Mouse (Mus musculus) heart, embryonic 14.5 days (tissue): ENCODE measurements around the gene Nifk. TPM values are rescaled to one million over a fixed set of nuclear protein-coding genes. Genes with fewer than 3 reads are reported as not detected.

ENCODE experiments used
- ATAC-seq: fragments of 200-750 bp; cut with Nextera tagmentation; 2 replicates; pipeline ENCODE4 v1.8.0; 2017; ENCODE audit warnings: low read depth, moderate TSS enrichment; ENCODE audit not compliant: insufficient number of reproducible peaks, insufficient read depth, low FRiP score
- H3K27ac ChIP-seq, 2 experiments: fragments of 200-500 bp in 1 of 2; fragments of 300-500 bp in 1 of 2; sonication (generic) in 1 of 2; replicated peaks in 1 of 2; 2 replicates each; pipeline ENCODE4 v1.5.1; 2012 to 2014; ENCODE audit warnings: low read depth in 2 of 2, low read length in 2 of 2, control low read depth in 1 of 2, mild to moderate bottlenecking in 1 of 2, mixed read lengths in 1 of 2; ENCODE audit not compliant: control insufficient read depth in 1 of 2, insufficient read depth in 1 of 2
- H3K27me3 ChIP-seq: fragments of 300-500 bp; sonication (generic); 2 replicates; pipeline ENCODE4 v1.6.1; 2014; ENCODE audit warnings: mild to moderate bottlenecking, low read length, control low read depth; ENCODE audit not compliant: control insufficient read depth, insufficient read depth
- H3K36me3 ChIP-seq: fragments of 300-500 bp; sonication (generic); 2 replicates; pipeline ENCODE4 v1.6.1; 2014; ENCODE audit warnings: mild to moderate bottlenecking, control low read depth, low read length, mixed read lengths; ENCODE audit not compliant: control insufficient read depth, insufficient read depth
- H3K4me1 ChIP-seq, 2 experiments: fragments of 200-500 bp in 1 of 2; fragments of 300-500 bp in 1 of 2; sonication (generic) in 1 of 2; 2 replicates each; pipeline ENCODE4 v1.6.1; 2012 to 2014; ENCODE audit warnings: low read length in 2 of 2, control low read depth in 1 of 2, mixed read lengths in 1 of 2; ENCODE audit not compliant: control insufficient read depth in 2 of 2, insufficient read depth in 2 of 2
- H3K4me2 ChIP-seq: fragments of 300-500 bp; sonication (generic); 2 replicates; pipeline ENCODE4 v1.6.1; 2014; ENCODE audit warnings: mild to moderate bottlenecking, low read length
- H3K4me3 ChIP-seq, 2 experiments: fragments of 200-500 bp in 1 of 2; fragments of 300-500 bp in 1 of 2; sonication (generic) in 1 of 2; 2 replicates each; pipeline ENCODE4 v1.5.1; 2012 to 2014; ENCODE audit warnings: low read length in 2 of 2, mild to moderate bottlenecking in 2 of 2, control low read depth in 1 of 2, low read depth in 1 of 2, moderate library complexity in 1 of 2; ENCODE audit not compliant: control insufficient read depth in 1 of 2, insufficient read depth in 1 of 2
- H3K9ac ChIP-seq: fragments of 300-500 bp; sonication (generic); 2 replicates; pipeline ENCODE4 v1.6.1; 2014; ENCODE audit warnings: mild to moderate bottlenecking, low read length
- H3K9me3 ChIP-seq: fragments of 300-500 bp; sonication (generic); 2 replicates; pipeline ENCODE4 v1.6.1; 2016; ENCODE audit warnings: low read length, control low read depth; ENCODE audit not compliant: control insufficient read depth
- WGBS: fragments of 180-500 bp; shearing (Covaris S2); extraction: QIAGEN DNeasy Blood & Tissue Kit; methylation state at CpG from one replicate; pipeline ENCODE4 v1.1.7; 2014; 5-methylcytosine and 5-hydroxymethylcytosine counted together
- polyA plus RNA-seq: library from polyadenylated mRNA; unstranded; fragments of >200 nt; fragmentation: Nextera tagmentation; extraction: Ambion mirVana; gene quantifications from 2 replicates; pipeline ENCODE4 v1.2.1, GENCODE M21; 2014

The Nifk gene
- polyA plus RNA-seq, 1 experiment from 2014 or later = 42.6 TPM

DNA sequence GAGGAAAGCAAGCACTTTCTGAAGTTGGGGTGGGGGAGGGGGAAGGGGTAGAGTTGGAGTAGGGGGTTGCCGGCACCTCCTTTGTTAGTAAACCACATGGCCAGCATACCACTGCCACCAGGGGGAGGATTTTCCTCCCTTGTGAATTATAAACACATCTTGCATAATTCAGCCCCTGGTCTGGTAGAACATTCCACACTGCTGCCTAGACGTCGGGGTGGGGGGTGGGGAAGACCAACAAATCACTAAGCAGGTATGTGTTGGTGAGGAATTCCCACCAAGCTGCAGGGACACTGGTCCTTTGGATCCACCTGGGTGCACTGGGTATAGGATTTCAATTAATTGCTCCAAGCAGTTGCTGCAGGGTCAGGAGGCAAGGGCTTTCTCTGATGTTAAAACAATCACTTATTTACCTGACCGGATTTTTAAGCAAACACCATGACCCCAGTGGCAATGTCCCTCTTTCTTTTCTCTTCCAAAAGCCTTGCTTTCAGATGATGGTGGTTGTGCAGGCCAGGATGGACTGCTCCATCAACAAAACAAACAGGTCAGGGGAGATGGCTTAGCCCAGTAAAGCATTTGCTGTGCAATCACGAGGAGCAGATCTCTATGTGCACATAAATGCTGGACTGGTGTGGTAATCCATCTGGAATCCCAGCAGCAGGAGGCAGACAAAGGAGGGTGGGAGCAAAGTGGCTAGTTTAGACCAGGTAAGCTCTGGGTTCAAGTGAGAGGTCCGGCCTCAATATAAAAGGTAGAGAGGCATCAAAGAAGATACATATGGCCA is 22.2 kb downstream of the Nifk start:
- Histone ChIP-seq H3K4me2 (no peak overlapping the region), H3K27me3 (no peaks in the 10 kb centered on the region), H3K9ac (no peak overlapping the region), H3K27ac (no peak overlapping the region), H3K4me3 (no peak overlapping the region), H3K9me3 (no peaks in the 10 kb centered on the region), H3K36me3 (no peaks in the 10 kb centered on the region), H3K4me1 (peaks cover 6 to 7% of the 10 kb centered on the region in 2 experiments)
- no peak for ATAC-seq
- 34% methylated on average over 6 of the region's 6 CpGs for WGBS

GRCm38 (mm10) chr1:118349922-118350321 is 28.3 kb downstream of the Nifk start:
- no peak for ATAC-seq
- 74% methylated on average over 3 of the region's 3 CpGs for WGBS
- Histone ChIP-seq H3K36me3 (no peaks in the 10 kb centered on the region), H3K4me1 (no peaks in the 10 kb centered on the region), H3K9ac (no peak overlapping the region), H3K9me3 (no peaks in the 10 kb centered on the region), H3K27ac (no peak overlapping the region), H3K27me3 (no peaks in the 10 kb centered on the region), H3K4me2 (no peak overlapping the region), H3K4me3 (no peak overlapping the region)

GRCm38 (mm10) chr1:118359071-118359761 is 37.6 kb downstream of the Nifk start:
- 31% methylated on average over 6 of the region's 6 CpGs for WGBS
- Histone ChIP-seq H3K4me1 (peaks cover 10 to 12% of the 10 kb centered on the region in 2 experiments; a peak in 3 of 4 replicates), H3K36me3 (no peaks in the 10 kb centered on the region), H3K27me3 (no peaks in the 10 kb centered on the region), H3K9ac (peak overlapping the region; percentile 21; the same call in 1 of the 2 replicates), H3K9me3 (no peaks in the 10 kb centered on the region), H3K4me2 (peak overlapping the region; percentile 39), H3K4me3 (no peak overlapping the region), H3K27ac (peak overlapping the region; percentile 75 to 85)
- ATAC-seq = peak; percentile 77

- no peak overlapping the region for H3K4me3 ChIP-seq
- H3K9ac ChIP-seq = no peak overlapping the region
- no peak overlapping the region for H3K4me2 ChIP-seq
- no peak for ATAC-seq
- H3K27ac ChIP-seq = no peak overlapping the region
- 80% methylated on average over 1 of the region's 1 CpGs for WGBS
- no peaks in the 10 kb centered on the region for H3K27me3 ChIP-seq
- no peaks in the 10 kb centered on the region for H3K9me3 ChIP-seq
- H3K36me3 ChIP-seq = no peaks in the 10 kb centered on the region
- H3K4me1 ChIP-seq = no peaks in the 10 kb centered on the region
Observed at GRCm38 (mm10) chr1:118367970-118368369, 46.3 kb downstream of the Nifk start.

DNA sequence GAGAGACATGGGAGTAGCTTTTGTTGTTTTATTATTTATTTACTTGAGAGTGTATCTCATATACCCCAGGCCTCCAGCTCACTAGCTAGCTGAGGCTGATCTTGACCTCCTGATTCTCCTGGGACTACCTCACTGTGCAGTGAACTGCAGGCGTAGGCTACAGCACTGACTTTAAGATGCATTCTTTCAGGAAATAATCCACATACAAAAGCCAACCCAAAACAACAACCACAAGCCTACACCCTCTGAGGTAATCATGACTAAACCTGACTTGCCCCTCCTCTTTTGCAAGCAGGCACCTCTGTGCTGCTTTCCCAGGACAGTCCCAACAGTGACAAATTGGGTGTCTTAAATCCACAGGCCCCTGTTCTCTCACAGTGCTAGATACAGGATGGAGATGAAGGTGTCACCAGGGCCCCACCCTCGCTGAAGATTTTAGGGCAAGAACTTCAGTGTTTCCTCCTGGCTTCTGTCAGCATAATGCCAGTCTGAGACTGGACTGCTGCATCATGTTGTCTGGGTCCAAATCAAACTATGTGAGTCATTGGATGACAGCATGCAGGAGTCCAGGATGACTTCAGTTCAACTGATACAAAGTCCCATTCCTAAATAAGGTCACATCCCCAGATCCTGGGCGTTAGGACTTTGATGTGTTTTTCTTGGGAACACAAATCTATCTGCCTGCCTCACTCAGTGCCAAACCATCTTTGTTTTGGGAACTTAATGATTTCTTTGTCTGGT is 47.3 kb downstream of the Nifk start:
- H3K4me3 ChIP-seq = no peak overlapping the region
- no peak overlapping the region for H3K4me2 ChIP-seq
- H3K4me1 ChIP-seq = no peaks in the 10 kb centered on the region
- H3K36me3 ChIP-seq = no peaks in the 10 kb centered on the region
- H3K27ac ChIP-seq = no peak overlapping the region
- no peak overlapping the region for H3K9ac ChIP-seq
- H3K9me3 ChIP-seq = no peaks in the 10 kb centered on the region
- H3K27me3 ChIP-seq = no peaks in the 10 kb centered on the region
- ATAC-seq = no peak
- WGBS = 56% methylated on average over 3 of the region's 3 CpGs

DNA sequence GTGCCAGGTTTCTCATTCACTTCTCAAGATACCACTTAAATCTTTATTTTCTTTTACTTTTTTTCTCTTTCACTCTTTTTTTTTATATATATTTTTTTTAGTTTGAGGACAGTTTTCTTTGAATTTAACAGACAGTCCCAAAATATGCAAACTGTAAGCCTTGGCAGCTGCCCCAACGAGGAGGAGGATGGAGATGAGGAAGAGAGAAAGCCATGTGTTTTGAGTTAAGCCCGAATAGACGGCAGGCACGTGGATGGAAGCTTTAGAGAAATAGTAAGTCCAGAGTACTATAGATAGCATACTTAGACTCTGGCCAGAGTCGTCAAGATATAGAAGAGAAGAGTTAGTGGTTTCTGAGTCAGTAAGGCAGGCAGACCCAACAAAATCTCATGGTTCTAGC is 56.1 kb downstream of the Nifk start:
- no peak for ATAC-seq
- Histone ChIP-seq H3K4me3 (no peak overlapping the region), H3K4me1 (no peaks in the 10 kb centered on the region), H3K27ac (no peak overlapping the region), H3K36me3 (no peaks in the 10 kb centered on the region), H3K4me2 (no peak overlapping the region), H3K9me3 (0 out of 2 replicates have a peak, but pooled peaks cover 2% of the 10 kb centered on the region), H3K27me3 (no peaks in the 10 kb centered on the region), H3K9ac (no peak overlapping the region)
- 54% methylated on average over 5 of the region's 5 CpGs for WGBS

DNA sequence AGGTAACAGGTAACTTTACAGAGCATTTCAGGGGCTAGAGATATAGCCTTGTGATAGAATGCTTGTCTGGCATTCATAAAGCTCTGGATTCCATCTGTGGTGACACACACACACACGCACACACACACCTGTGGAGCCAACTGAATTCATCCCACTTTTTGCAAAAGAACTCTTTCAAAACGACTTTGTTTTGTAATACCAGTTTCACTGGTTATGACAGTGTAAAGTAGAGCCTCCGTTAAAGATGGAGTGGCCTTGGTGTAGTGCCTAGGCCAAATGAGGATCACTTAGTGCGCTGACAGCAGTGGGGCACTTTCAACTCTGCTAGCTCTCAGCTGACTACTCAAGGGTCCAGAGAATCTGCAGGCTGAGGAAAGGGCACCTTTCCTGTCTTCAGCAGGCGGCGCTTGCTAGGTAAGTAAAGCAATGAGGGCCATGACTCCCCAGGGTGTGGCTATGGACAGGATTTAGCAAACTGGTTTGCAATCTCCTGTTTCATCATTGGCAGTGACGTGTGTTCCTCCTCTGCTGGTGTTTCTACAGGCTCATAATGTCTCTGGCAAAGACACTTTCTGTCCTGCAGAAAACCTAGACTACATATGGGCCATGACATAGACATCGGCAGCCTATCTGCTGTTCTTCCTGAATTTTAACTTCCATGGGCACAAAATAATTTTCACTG is 58.6 kb downstream of the Nifk start:
- Histone ChIP-seq H3K4me1 (no peaks in the 10 kb centered on the region), H3K27ac (no peak overlapping the region), H3K9ac (no peak overlapping the region), H3K4me2 (no peak overlapping the region), H3K9me3 (0 out of 2 replicates have a peak, but pooled peaks cover 2% of the 10 kb centered on the region), H3K4me3 (no peak overlapping the region), H3K27me3 (no peaks in the 10 kb centered on the region), H3K36me3 (no peaks in the 10 kb centered on the region)
- 65% methylated on average over 8 of the region's 8 CpGs for WGBS
- ATAC-seq = no peak
